Mouse (Mus musculus): ENCODE measurements around the gene Plekha7. TPM values are rescaled to one million over a fixed set of nuclear protein-coding genes. Genes with fewer than 3 reads are reported as not detected.

Gene Plekha7
- polyA plus RNA-seq, 1 experiment: not detected

GRCm38 (mm10) chr7:116247377-116247729, 60.8 kb downstream of the Plekha7 start:
- 3% methylated on average over 4 of the region's 7 CpGs for WGBS
- no peak overlapping the region for H3K27ac ChIP-seq (ENCODE audit: insufficient read depth, low read depth, low read length)
- TF ChIP-seq CTCF (IDR thresholded peaks at IDR 0.05; ENCODE audit: insufficient read depth, low read depth, low read length) (no peak), POLR2A (IDR thresholded peaks at IDR 0.05; ENCODE audit: insufficient read depth, low read depth, low read length) (no peak)
- peaks cover 15% of the 10 kb centered on the region for H3K4me1 ChIP-seq (ENCODE audit: control insufficient read depth, insufficient read depth, low read length)
- H3K4me3 ChIP-seq (ENCODE audit: insufficient read depth, low read depth, low read length): no peak overlapping the region

DNA sequence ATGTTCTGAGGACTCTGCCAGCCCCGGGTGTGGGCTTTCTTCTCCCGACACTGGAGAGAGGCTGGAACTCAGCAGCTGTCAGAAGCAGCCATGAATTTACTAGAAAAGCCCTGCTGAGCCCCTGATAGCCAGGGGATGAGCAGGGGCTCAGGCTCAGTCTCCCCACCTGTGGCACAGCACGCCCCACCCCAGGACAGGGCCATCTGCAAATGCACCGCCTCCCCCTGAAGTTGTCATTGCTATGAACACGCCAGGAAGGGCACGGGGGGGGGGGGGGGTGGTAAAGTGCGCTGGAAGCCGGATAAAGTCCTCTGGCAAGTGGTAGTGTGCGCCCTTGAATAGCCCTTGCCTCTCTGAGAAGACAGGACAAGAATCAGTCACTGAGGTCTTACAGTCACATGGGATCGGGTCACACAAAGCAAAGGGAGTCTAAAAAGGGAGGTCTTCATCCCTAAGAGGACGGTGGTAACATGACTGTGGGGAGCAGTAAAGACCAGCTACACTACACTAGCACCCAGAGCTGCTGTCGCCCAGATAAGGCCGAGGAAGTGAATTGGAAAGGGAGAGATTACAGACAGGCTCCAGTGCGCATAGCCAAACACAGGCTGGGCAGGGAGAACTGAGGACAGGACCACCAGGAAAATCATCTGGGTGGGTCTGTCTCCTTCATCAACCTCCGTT, 61.3 kb downstream of the Plekha7 start:
- no peak overlapping the region for H3K4me3 ChIP-seq (ENCODE audit: insufficient read depth, low read depth, low read length)

DNA sequence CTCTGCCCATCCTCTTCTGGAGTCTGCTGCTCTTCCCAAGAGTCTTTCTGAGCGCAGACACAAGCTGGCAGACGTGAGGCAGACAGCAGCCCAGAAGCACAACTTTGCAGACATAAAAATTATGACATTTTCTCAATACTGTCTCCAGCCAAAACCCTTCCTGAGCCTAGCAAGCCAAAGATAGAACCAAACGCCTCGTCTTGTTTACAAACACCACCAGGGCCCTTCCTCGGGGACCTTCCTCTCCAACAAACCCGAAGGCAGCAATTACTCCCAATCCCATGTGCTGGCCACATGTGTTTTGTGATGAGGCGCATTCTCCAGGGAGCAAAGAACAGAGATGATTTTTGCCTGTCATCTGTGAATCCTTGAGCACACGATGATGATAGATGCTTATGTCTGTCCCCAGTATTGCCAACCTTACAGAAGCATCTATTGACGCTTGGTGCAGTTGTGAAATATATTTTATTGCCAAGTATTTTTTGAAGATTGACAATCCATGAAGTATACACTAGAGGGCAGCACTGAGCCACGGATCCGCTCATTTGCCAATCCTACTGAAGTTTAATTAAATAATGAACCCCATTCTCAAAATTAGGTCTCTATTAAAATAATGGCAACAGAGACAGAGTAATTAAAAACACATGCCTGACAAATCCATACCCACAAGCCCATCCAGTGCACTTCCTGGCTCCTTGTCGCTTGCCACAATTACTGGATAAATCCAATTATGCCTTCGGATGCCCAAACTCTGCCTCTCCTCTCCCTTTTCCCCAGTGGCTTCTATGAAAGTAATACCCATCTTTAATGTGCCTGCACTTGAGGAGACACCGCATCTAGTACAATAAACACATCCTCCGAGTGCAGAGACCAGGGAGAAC, 62.1 kb downstream of the Plekha7 start:
- 17% methylated on average over 15 of the region's 15 CpGs for WGBS
- Histone ChIP-seq H3K4me3 (ENCODE audit: insufficient read depth, low read depth, low read length) (no peak overlapping the region), H3K4me1 (ENCODE audit: control insufficient read depth, insufficient read depth, low read length) (peaks cover 15% of the 10 kb centered on the region), H3K27ac (ENCODE audit: insufficient read depth, low read depth, low read length) (no peak overlapping the region)
- TF ChIP-seq CTCF (IDR thresholded peaks at IDR 0.05; ENCODE audit: insufficient read depth, low read depth, low read length): no peak
- no peak for TF ChIP-seq POLR2A (IDR thresholded peaks at IDR 0.05; ENCODE audit: insufficient read depth, low read depth, low read length)

More for the DNA sequence above, 61.3 kb downstream of the Plekha7 start:
- Histone ChIP-seq H3K27ac (ENCODE audit: insufficient read depth, low read depth, low read length) (no peak overlapping the region), H3K4me1 (ENCODE audit: control insufficient read depth, insufficient read depth, low read length) (peaks cover 15% of the 10 kb centered on the region)
- TF ChIP-seq CTCF (IDR thresholded peaks at IDR 0.05; ENCODE audit: insufficient read depth, low read depth, low read length) (no peak), POLR2A (IDR thresholded peaks at IDR 0.05; ENCODE audit: insufficient read depth, low read depth, low read length) (no peak)
- WGBS: 25% methylated on average over 15 of the region's 15 CpGs

- Histone ChIP-seq H3K4me3 (ENCODE audit: insufficient read depth, low read depth, low read length) (no peak overlapping the region), H3K4me1 (ENCODE audit: control insufficient read depth, insufficient read depth, low read length) (peaks cover 15% of the 10 kb centered on the region), H3K27ac (ENCODE audit: insufficient read depth, low read depth, low read length) (no peak overlapping the region)
- no peak for TF ChIP-seq POLR2A (IDR thresholded peaks at IDR 0.05; ENCODE audit: insufficient read depth, low read depth, low read length)
- TF ChIP-seq CTCF (IDR thresholded peaks at IDR 0.05; ENCODE audit: insufficient read depth, low read depth, low read length): no peak
- WGBS: 74% methylated on average over 7 of the region's 7 CpGs
Observed at GRCm38 (mm10) chr7:116244302-116245165, 63.6 kb downstream of the Plekha7 start.

GRCm38 (mm10) chr7:116242810-116243209, 65.4 kb downstream of the Plekha7 start:
- 93% methylated on average over 3 of the region's 3 CpGs for WGBS
- Histone ChIP-seq H3K4me3 (ENCODE audit: insufficient read depth, low read depth, low read length) (no peak overlapping the region), H3K4me1 (ENCODE audit: control insufficient read depth, insufficient read depth, low read length) (peaks cover 20% of the 10 kb centered on the region), H3K27ac (ENCODE audit: insufficient read depth, low read depth, low read length) (no peak overlapping the region)
- TF ChIP-seq CTCF (IDR thresholded peaks at IDR 0.05; ENCODE audit: insufficient read depth, low read depth, low read length) (no peak), POLR2A (IDR thresholded peaks at IDR 0.05; ENCODE audit: insufficient read depth, low read depth, low read length) (no peak)

GRCm38 (mm10) chr7:116241601-116242000, 66.6 kb downstream of the Plekha7 start:
- TF ChIP-seq POLR2A (IDR thresholded peaks at IDR 0.05; ENCODE audit: insufficient read depth, low read depth, low read length) (no peak), CTCF (IDR thresholded peaks at IDR 0.05; ENCODE audit: insufficient read depth, low read depth, low read length) (no peak)
- no peak overlapping the region for H3K27ac ChIP-seq (ENCODE audit: insufficient read depth, low read depth, low read length)
- WGBS: 37% methylated on average over 7 of the region's 7 CpGs
- H3K4me3 ChIP-seq (ENCODE audit: insufficient read depth, low read depth, low read length): no peak overlapping the region
- H3K4me1 ChIP-seq (ENCODE audit: control insufficient read depth, insufficient read depth, low read length): peaks cover 22% of the 10 kb centered on the region

DNA sequence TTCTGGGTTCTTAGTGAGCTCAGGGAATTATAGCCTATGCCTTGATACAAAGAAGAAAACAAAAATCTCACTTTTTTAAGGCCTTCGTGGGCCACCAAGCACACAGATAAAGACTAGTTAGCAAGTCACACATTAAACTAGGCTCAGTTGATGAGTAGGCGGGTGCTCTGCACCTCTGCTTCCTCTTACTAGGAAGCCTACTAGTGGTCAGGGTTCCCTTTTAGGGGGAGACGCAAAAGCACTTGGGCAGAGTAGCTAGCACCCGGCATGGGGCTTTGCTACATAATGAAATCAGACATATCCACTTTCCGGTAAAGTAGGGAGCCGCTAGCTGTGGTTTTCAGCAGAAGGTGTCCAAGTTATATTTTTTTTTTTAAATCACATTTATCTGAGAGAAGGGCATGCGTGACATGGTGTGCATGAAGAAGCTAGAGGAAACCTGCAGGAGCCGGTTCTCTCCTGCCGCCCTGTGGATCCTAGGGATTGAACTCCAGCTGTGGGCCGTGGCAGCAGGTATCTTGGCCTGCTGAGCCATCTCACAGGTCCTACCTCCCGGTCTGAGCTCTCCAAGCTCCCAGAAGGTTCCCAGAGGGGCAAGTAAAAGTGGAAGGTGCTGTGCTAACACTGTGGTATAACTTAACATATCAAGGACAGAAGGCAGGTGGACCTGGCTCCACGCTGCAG, 67.2 kb downstream of the Plekha7 start:
- Histone ChIP-seq H3K4me1 (ENCODE audit: control insufficient read depth, insufficient read depth, low read length) (peaks cover 25% of the 10 kb centered on the region), H3K4me3 (ENCODE audit: insufficient read depth, low read depth, low read length) (no peak overlapping the region), H3K27ac (ENCODE audit: insufficient read depth, low read depth, low read length) (no peak overlapping the region)
- TF ChIP-seq CTCF (IDR thresholded peaks at IDR 0.05; ENCODE audit: insufficient read depth, low read depth, low read length) (no peak), POLR2A (IDR thresholded peaks at IDR 0.05; ENCODE audit: insufficient read depth, low read depth, low read length) (no peak)
- 76% methylated on average over 12 of the region's 12 CpGs for WGBS

DNA sequence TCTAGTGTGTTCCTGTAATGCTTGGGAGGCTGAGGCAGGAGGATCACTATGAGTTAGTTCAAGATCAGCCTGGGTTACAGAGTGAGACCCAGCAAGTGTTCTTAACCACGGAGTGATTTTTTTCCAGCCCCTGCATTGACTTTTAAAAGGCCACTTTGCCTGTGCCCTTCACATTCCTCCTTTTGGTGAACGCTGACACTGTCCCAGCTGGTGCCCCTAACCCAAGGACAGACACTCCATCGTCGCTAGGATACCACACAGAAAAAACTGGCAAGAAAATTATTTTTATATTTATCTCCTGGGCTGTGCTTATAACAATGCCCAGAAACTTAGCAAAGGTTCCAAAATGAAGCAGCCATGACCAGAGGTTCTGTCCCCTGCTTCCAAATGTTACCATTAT, 67.8 kb downstream of the Plekha7 start:
- WGBS: 88% methylated on average over 4 of the region's 4 CpGs
- H3K4me3 ChIP-seq (ENCODE audit: insufficient read depth, low read depth, low read length): no peak overlapping the region
- peaks cover 26% of the 10 kb centered on the region for H3K4me1 ChIP-seq (ENCODE audit: control insufficient read depth, insufficient read depth, low read length)
- no peak for TF ChIP-seq POLR2A (IDR thresholded peaks at IDR 0.05; ENCODE audit: insufficient read depth, low read depth, low read length)
- TF ChIP-seq CTCF (IDR thresholded peaks at IDR 0.05; ENCODE audit: insufficient read depth, low read depth, low read length): no peak
- no peak overlapping the region for H3K27ac ChIP-seq (ENCODE audit: insufficient read depth, low read depth, low read length)

Data from olfactory bulb, adult 2 months (tissue).